Mouse (Mus musculus): ENCODE results near the gene Hs1bp3. TPM values are rescaled to one million over a fixed set of nuclear protein-coding genes. Genes with fewer than 3 reads are reported as not detected.

The Hs1bp3 gene
- polyA plus RNA-seq (2015; fragmentation: Nextera tagmentation; extraction: Ambion mirVana), result 9.5 and 10.1 TPM in 2 replicates

DNA sequence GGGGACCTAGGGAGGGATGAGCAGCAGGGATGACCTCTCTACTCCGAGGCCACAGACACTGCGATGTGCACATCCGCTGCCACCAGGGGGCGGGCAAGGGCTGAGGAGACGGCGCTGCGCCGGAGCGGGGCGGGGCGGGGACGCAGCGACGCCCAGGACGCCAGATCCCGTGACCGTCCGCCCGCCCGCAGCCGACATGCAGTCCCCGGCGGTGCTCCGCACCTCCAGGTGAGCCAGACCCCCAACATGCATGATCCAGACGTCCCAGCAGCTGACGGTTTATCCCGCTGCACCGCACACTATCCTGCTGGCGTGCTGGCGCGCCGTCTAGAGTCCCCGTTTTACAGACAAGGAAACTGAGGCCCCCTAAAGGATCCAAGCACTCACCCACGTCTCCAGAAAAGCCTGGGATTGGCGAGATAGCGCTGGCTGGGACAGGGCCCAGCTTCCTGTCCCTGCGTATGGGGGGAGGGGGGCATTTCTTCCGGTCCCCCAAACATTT lies at the start of gene Hs1bp3:
Gene Hs1bp3, plus strand, starts transcription at position 163 of the 502 bp plus-strand sequence.
- peaks cover 33% of the 10 kb centered on the region for H3K27me3 ChIP-seq
- peak within 1 kb of the TSS; percentile 79 for H3K9ac ChIP-seq
- H3K9me3 ChIP-seq, result no peaks in the 10 kb centered on the region
- peaks cover 24% of the 10 kb centered on the region for H3K4me1 ChIP-seq (replicated peaks)
- no peak within 1 kb of the TSS for H3K27ac ChIP-seq
- H3K4me2 ChIP-seq, result peak within 1 kb of the TSS; percentile 81
- peak; percentile 85 for ATAC-seq (ENCODE audit: low FRiP score)
- H3K36me3 ChIP-seq, result peaks cover 9% of the 10 kb centered on the region
- H3K4me3 ChIP-seq, result peak within 1 kb of the TSS; percentile 60
- WGBS, result under 1% methylated on average over 38 of the region's 38 CpGs

DNA sequence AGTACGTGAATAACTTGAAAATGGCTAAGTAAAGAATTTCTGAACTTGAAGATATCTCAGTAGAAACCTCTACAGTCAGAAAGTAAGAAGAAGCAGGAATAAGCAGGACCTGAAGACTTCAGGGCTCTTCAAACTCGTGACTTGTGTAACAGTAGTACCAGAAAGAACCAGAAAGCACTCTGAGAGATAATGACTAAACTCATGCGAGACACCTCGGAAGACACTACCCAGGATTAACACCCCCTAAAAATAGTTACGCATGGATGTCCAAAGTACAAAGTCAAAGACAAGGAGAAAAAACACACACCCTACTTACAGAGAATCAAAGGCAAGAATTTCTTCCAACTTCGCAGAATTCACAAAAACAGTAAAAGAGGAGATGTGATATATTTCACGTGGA lies 46.9 kb upstream of the Hs1bp3 start:
- Histone ChIP-seq H3K36me3 (peaks cover 4% of the 10 kb centered on the region; the same call in 1 of the 2 replicates), H3K9me3 (no peaks in the 10 kb centered on the region)
- WGBS, result 92% methylated on average over 7 of the region's 7 CpGs

DNA sequence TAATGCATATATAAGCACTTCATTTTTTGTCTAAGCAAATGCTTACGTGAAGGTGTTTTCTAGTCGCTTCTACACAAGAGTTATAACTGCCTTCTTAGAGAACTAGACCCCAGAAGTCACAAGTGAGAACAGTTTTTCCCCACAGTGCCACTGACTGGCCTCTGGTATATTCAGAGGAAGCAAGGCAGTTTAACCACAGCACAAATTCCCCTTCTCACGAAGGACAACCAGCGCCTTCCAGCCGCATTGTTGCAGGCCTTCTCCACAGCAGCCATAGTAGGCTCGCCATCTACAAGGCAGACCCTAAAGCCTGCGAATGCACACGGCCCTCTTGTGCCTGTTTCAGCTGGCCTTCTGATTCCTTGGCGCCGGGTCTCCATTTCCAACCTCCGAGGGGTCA lies 43.6 kb upstream of the Hs1bp3 start:
- ATAC-seq (ENCODE audit: low FRiP score), result no peak
- no peaks in the 10 kb centered on the region for H3K9me3 ChIP-seq
- no peak overlapping the region for H3K4me2 ChIP-seq
- H3K27me3 ChIP-seq, result no peaks in the 10 kb centered on the region
- 94% methylated on average over 11 of the region's 11 CpGs for WGBS
- H3K4me3 ChIP-seq, result no peak overlapping the region
- H3K36me3 ChIP-seq, result peaks cover 4% of the 10 kb centered on the region; the same call in 1 of the 2 replicates
- H3K4me1 ChIP-seq (replicated peaks), result no peaks in the 10 kb centered on the region
- no peak overlapping the region for H3K27ac ChIP-seq
- no peak overlapping the region for H3K9ac ChIP-seq

More for the DNA sequence above, 46.9 kb upstream of the Hs1bp3 start:
- no peak for ATAC-seq (ENCODE audit: low FRiP score)
- H3K9ac ChIP-seq, result no peak overlapping the region
- no peak overlapping the region for H3K4me2 ChIP-seq
- H3K4me1 ChIP-seq (replicated peaks), result peaks cover 4% of the 10 kb centered on the region; the same call in 1 of the 2 replicates
- no peaks in the 10 kb centered on the region for H3K27me3 ChIP-seq
- no peak overlapping the region for H3K27ac ChIP-seq
- no peak overlapping the region for H3K4me3 ChIP-seq

DNA sequence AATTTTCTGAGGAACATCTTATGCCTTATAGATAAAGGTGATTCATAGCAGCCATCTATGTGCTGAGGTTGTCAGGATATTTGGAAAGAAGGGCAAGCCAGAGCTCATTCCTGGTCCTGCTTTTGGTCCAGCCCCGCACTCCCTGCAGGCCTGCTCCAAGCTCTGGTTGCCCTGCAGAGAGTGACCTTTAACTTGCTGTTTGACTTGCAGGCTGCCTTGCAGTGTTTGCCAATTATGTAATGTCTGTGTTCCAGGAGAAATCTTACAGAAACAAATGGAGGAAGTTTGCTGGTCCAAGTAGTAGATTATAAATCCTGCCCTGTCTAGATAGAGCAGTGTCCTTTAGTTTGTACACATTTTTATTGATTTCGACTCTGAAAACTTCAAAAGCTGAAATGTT lies 41.8 kb upstream of the Hs1bp3 start:
- peaks cover 7% of the 10 kb centered on the region; the same call in 1 of the 2 replicates for H3K36me3 ChIP-seq
- no peak overlapping the region for H3K9ac ChIP-seq
- H3K4me3 ChIP-seq, result no peak overlapping the region
- no peak overlapping the region for H3K4me2 ChIP-seq
- WGBS, result 94% methylated on average over 2 of the region's 2 CpGs
- no peaks in the 10 kb centered on the region for H3K9me3 ChIP-seq
- ATAC-seq (ENCODE audit: low FRiP score), result no peak
- no peaks in the 10 kb centered on the region for H3K4me1 ChIP-seq (replicated peaks)
- H3K27me3 ChIP-seq, result no peaks in the 10 kb centered on the region
- no peak overlapping the region for H3K27ac ChIP-seq

DNA sequence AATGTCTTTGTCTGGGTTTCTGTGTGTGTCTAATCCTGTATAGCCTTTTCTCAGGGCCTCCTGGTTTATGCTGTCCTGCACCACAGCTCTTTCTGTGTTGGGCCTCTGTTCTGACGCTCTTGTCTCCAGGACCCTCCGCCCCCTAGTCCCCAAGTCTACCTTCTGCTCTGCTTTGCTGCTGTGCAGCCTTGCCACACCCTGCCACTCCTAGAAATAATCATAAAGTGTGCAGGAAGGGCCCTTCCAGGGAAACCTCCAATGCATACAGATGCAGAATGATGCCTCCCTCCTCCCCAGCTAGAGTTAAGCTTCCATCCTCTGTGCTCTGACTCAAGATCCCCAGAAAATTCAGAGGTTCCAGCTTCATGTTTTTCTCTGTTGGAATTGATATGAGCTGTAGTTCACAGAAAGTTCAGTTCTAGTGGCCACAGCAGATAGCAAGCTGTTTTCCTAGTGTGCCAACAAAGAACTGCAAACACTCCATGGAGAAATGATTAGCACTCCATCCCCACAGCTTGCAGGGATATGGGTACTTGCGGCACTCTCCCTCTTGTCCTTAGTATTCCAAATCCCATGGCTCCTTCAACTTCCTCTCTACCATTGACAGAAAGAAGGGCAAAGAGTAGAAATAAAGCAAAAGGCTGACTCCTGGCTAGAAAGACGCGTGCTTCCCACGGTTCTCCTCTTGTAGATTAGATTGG lies 39.6 kb upstream of the Hs1bp3 start:
- H3K9ac ChIP-seq, result no peak overlapping the region
- no peaks in the 10 kb centered on the region for H3K9me3 ChIP-seq
- no peaks in the 10 kb centered on the region for H3K27me3 ChIP-seq
- H3K4me2 ChIP-seq, result no peak overlapping the region
- no peak overlapping the region for H3K27ac ChIP-seq
- no peaks in the 10 kb centered on the region for H3K4me1 ChIP-seq (replicated peaks)
- 95% methylated on average over 6 of the region's 6 CpGs for WGBS
- ATAC-seq (ENCODE audit: low FRiP score), result no peak
- no peak overlapping the region for H3K4me3 ChIP-seq
- H3K36me3 ChIP-seq, result 0 out of 2 replicates have a peak, but pooled peaks cover 6% of the 10 kb centered on the region

DNA sequence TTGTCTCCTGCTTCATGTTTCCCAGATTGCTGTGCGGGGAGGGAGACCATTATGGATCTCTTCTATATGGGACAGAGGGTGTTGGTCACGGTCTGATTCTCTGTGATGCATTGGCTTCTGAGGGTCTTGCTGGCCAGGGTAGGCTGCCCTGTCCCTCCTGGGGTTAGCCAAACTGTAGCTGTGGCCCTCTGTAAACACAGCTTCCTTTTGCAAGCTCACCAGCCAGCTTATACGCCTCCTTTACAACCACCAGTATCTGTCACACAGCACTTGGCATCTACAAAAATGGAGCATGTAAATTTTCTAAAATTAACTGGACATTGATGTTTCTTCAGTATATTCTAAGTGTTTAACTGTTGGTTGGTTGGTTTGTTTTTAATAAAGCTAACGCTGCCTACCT lies 37.8 kb upstream of the Hs1bp3 start:
- Histone ChIP-seq H3K4me3 (no peak overlapping the region), H3K9ac (no peak overlapping the region), H3K4me1 (replicated peaks) (no peaks in the 10 kb centered on the region), H3K27me3 (no peaks in the 10 kb centered on the region), H3K9me3 (no peaks in the 10 kb centered on the region), H3K36me3 (0 out of 2 replicates have a peak, but pooled peaks cover 8% of the 10 kb centered on the region), H3K27ac (no peak overlapping the region), H3K4me2 (no peak overlapping the region)
- no peak for ATAC-seq (ENCODE audit: low FRiP score)
- 88% methylated on average over 4 of the region's 4 CpGs for WGBS

DNA sequence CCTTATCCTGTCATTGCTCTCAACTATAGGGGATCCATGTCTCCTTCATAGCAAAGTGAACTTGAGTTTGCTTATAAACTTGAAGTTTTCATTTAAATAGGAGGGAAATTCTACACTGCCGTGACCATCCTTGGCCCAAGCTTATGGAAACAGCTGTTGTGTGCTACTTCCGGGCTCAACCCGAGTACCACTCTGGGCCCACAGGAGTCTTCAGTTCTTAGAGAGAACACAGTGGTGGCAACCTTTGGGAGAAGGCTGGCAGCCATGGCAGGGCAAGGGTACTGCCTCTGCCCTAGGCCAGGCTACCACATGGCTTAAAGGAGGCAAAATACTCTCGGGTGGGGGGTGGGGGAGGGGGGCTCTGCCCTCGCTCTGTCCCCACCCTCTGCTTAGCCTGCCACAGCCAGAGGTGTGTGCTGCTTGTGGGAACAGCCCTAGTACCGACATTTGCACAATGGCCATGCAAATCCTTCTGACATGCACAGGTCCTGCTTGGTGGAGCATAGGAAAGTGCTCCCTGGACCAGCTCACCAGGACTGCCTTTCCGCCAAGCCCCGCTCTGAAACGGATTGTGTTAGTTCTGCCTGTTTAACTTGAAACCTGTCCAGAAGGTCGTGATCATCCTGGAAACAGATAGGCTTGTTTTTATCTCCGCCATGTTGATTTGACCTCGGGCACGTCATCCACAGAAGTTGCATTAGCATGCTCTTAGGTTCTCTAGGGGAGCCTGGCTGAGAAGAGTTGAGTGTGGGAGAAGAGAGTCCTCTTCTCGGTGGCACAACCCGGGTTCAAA lies 31.8 kb upstream of the Hs1bp3 start:
- 85% methylated on average over 15 of the region's 15 CpGs for WGBS
- Histone ChIP-seq H3K4me1 (replicated peaks) (no peaks in the 10 kb centered on the region), H3K9me3 (no peaks in the 10 kb centered on the region), H3K9ac (no peak overlapping the region), H3K36me3 (peaks cover 27% of the 10 kb centered on the region), H3K4me3 (no peak overlapping the region), H3K27me3 (no peaks in the 10 kb centered on the region), H3K4me2 (no peak overlapping the region), H3K27ac (no peak overlapping the region)
- ATAC-seq (ENCODE audit: low FRiP score), result no peak

DNA sequence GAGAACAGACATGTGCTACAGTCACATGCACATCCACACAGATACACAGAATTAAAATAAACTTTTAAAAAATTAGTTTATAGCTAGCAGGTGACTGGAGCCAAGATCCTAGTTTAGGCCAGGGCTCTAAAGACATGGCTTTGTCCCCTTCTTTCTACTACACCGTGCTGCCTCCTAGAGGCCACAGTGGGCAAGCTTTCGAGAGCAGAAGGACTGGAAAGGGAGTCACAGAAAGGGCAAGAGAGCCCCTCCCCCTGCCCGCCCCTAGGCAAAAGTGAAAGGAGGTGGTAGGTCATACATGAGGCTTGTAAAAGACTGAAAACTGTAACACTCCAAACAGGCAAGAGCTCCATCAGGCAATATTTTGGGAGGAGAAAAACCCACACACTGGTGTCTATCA lies 25.3 kb upstream of the Hs1bp3 start:
- Histone ChIP-seq H3K9ac (no peak overlapping the region), H3K4me2 (no peak overlapping the region), H3K27ac (no peak overlapping the region), H3K4me1 (replicated peaks) (peaks cover 17% of the 10 kb centered on the region), H3K9me3 (no peaks in the 10 kb centered on the region), H3K27me3 (no peaks in the 10 kb centered on the region), H3K36me3 (peaks cover 17% of the 10 kb centered on the region; the same call in 1 of the 2 replicates), H3K4me3 (no peak overlapping the region)
- WGBS, result 68% methylated on average over 3 of the region's 3 CpGs
- ATAC-seq (ENCODE audit: low FRiP score), result no peak

DNA sequence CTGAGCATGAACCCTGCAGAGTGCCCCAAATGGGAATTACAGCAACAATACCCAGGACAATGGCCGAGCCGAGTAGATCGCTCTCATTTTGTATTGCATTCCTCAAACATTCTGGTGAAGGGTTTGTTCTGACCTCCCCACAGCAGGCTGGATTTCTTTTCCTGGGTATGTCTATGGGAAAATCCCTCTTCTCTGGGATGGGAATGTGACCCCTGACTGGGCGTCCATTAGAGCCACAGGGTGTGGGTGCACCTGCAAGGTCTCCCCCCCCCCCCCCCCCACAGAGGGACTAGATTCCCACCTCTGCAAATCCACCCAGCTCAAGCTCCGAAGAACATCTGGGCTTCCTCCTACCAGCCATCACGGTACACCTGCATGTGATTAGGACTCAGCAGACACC lies 24.1 kb upstream of the Hs1bp3 start:
- Histone ChIP-seq H3K4me2 (no peak overlapping the region), H3K9me3 (no peaks in the 10 kb centered on the region), H3K4me3 (no peak overlapping the region), H3K27me3 (peaks cover 5% of the 10 kb centered on the region; the same call in 1 of the 2 replicates), H3K9ac (no peak overlapping the region), H3K36me3 (peaks cover 12% of the 10 kb centered on the region; the same call in 1 of the 2 replicates), H3K4me1 (replicated peaks) (peaks cover 17% of the 10 kb centered on the region), H3K27ac (no peak overlapping the region)
- WGBS, result 79% methylated on average over 6 of the region's 6 CpGs
- no peak for ATAC-seq (ENCODE audit: low FRiP score)

DNA sequence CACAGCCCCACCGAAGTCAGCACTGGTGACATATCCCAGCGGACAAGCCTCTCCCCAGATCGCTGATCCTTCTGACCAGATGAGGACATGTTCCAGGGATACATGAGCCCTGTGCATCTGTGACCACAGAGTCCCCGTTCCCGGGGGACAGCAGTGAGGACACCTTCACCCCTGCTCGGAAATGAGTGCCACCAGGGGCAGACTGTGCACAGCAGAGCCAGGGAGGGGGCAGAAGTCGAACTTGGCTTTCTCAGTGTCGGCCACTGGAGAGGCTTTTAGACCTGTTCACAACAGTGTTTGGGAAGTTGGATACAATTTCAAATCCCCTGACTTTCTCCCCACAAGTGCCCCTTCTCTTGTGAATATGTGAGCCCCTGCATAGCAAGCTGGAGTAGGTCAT lies 23.7 kb upstream of the Hs1bp3 start:
- no peak overlapping the region for H3K27ac ChIP-seq

DNA sequence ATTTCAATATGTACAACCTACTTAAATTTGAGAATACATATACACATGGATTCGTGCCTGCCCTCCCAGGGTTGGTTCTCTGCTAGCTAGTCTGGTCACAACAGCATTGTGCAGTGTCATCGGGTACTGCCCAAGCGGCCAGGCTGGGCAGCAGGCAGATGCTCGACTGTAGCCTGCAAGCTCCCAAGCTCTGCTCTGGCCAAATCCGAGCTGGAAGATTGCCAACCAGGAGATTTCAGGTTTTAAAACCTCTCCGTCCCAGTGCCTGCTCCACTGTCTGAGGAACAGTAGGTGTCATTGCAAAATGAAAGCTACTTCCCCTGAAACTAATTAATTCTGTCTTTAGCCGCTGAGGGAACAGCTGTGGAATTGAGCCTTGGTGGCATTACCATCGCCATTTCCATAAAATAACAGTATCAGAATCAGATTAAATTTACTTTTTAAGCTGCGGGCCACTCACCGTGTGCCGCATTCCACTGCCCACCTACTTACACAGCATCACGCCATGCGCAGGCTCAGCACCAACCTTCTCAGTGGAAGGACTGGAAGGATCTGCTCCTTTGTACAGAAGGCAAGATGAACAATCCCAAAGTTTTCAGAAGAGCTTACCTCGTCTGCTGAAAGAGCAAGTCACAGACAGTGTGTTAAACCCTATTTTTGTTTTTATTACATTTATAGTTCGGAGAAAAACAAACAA lies 21.9 kb upstream of the Hs1bp3 start:
- H3K9me3 ChIP-seq, result no peaks in the 10 kb centered on the region
- H3K27ac ChIP-seq, result no peak overlapping the region
- peaks cover 17% of the 10 kb centered on the region for H3K4me1 ChIP-seq (replicated peaks)
- ATAC-seq (ENCODE audit: low FRiP score), result peak; percentile 53; the same call in 1 of the 2 replicates
- H3K27me3 ChIP-seq, result peaks cover 27% of the 10 kb centered on the region
- H3K9ac ChIP-seq, result no peak overlapping the region
- H3K4me3 ChIP-seq, result no peak overlapping the region
- H3K36me3 ChIP-seq, result no peaks in the 10 kb centered on the region
- no peak overlapping the region for H3K4me2 ChIP-seq
- WGBS, result 54% methylated on average over 15 of the region's 15 CpGs

More for the DNA sequence above, 23.7 kb upstream of the Hs1bp3 start:
- WGBS, result 85% methylated on average over 8 of the region's 8 CpGs
- Histone ChIP-seq H3K9ac (no peak overlapping the region), H3K4me1 (replicated peaks) (peaks cover 17% of the 10 kb centered on the region), H3K9me3 (no peaks in the 10 kb centered on the region), H3K4me2 (no peak overlapping the region), H3K36me3 (peaks cover 8% of the 10 kb centered on the region; the same call in 1 of the 2 replicates), H3K4me3 (no peak overlapping the region), H3K27me3 (peaks cover 9% of the 10 kb centered on the region)
- ATAC-seq (ENCODE audit: low FRiP score), result no peak
